Mouse (Mus musculus) cerebellum, postnatal 25 days (tissue): ENCODE data around the gene Mapk14.

ENCODE experiments used
- DNase-seq, 2 experiments: peaks; one replicate each; pipeline ENCODE4 v3.0.0; 2021; ENCODE audit warnings: mixed read lengths in 2 of 2

Mapk14 gene

DNA sequence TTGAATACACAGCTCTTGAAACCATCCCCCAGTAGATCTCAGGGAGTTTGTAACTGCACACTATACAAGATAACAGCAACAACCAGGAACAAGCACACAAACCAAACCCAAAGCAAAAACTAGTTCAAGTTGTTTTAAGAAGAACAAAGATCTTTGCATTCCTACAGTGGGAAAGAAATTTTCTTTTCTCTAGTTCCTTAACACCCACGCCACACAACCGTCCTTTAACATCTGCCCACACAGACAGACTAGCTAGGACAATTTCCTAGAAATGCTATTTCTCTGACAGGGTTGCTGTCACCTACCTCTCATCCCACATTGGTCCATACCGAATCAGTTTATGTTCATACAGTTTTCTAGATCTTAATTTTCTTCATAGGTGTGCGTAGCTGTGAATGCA lies 105.9 kb downstream of the Mapk14 start:
- DNase-seq, result no peak
